Mouse (Mus musculus) neural tube, embryonic 14.5 days (tissue): Measurements from ENCODE around the gene Cdkl4. TPM values are rescaled to one million over a fixed set of nuclear protein-coding genes. Genes with fewer than 3 reads are reported as not detected.

Experiments
- ATAC-seq: fragments of 200-750 bp; cut with Nextera tagmentation; 2 replicates; pipeline ENCODE4 v1.8.0; 2017; ENCODE audit warnings: low read depth, mild to moderate bottlenecking, moderate TSS enrichment, moderate library complexity
- H3K27ac ChIP-seq: fragments of 300-500 bp; sonication (generic); 2 replicates; pipeline ENCODE4 v1.5.1; 2014; ENCODE audit warnings: low read depth, mild to moderate bottlenecking, control low read depth, low read length, moderate library complexity, mixed read lengths
- H3K27me3 ChIP-seq: fragments of 300-500 bp; sonication (generic); 2 replicates; pipeline ENCODE4 v1.6.1; 2014; ENCODE audit warnings: low read length; ENCODE audit not compliant: control insufficient read depth, insufficient read depth
- H3K36me3 ChIP-seq: fragments of 300-500 bp; sonication (generic); 2 replicates; pipeline ENCODE4 v1.6.1; 2014; ENCODE audit warnings: low read length, mixed read lengths; ENCODE audit not compliant: control insufficient read depth, insufficient read depth
- H3K4me1 ChIP-seq: fragments of 300-500 bp; sonication (generic); 2 replicates; pipeline ENCODE4 v1.6.1; 2014; ENCODE audit warnings: low read length; ENCODE audit not compliant: control insufficient read depth, insufficient read depth
- H3K4me2 ChIP-seq: fragments of 300-500 bp; sonication (generic); 2 replicates; pipeline ENCODE4 v1.6.1; 2014; ENCODE audit warnings: mild to moderate bottlenecking, low read depth, low read length, control low read depth
- H3K4me3 ChIP-seq: fragments of 300-500 bp; sonication (generic); 2 replicates; pipeline ENCODE4 v1.5.1; 2014; ENCODE audit warnings: low read depth, low read length, control low read depth, mixed read lengths
- H3K9ac ChIP-seq: fragments of 300-500 bp; sonication (generic); replicated peaks from 2 replicates; pipeline ENCODE4 v1.6.1; 2014; ENCODE audit warnings: low read depth, mild to moderate bottlenecking, control low read depth, low read length, mixed read lengths
- H3K9me3 ChIP-seq: fragments of 300-500 bp; sonication (generic); 2 replicates; pipeline ENCODE4 v1.6.1; 2016; ENCODE audit warnings: low read length; ENCODE audit not compliant: control insufficient read depth
- WGBS: fragments of 180-500 bp; shearing (Covaris S2); extraction: QIAGEN DNeasy Blood & Tissue Kit; methylation state at CpG from one replicate; pipeline ENCODE4 v1.1.7; 2014; 5-methylcytosine and 5-hydroxymethylcytosine counted together
- polyA plus RNA-seq: library from polyadenylated mRNA; unstranded; fragments of >200 nt; fragmentation: Nextera tagmentation; extraction: Ambion mirVana; gene quantifications from 2 replicates; pipeline ENCODE4 v1.2.1, GENCODE M21; 2014

Cdkl4 gene
- polyA plus RNA-seq, 1 experiment from 2014 or later: 7.4 TPM

DNA sequence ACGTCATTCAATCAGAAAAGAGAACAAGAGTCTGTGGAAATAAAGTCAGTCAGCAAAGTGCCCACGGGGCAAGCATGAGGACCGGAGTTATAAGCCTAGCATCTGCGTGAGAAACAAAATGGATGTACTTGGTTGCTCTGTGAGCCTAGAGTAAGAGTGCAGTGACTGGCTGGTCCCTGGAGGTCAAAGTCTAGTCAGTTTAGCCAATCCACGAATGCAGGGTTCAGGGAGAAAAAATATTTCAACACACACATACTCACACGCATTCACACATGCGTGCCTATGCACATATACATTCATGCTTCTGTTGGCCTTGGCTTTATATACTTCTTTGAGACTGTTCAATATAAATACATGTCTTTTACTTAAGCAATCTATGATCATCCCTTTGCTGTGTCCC, 62.1 kb downstream of the Cdkl4 start:
- H3K9ac ChIP-seq: no peak overlapping the region
- H3K4me3 ChIP-seq: no peak overlapping the region
- H3K4me1 ChIP-seq: no peaks in the 10 kb centered on the region
- no peaks in the 10 kb centered on the region for H3K27me3 ChIP-seq
- no peak for ATAC-seq
- no peak overlapping the region for H3K27ac ChIP-seq
- WGBS: 90% methylated on average over 7 of the region's 7 CpGs
- H3K36me3 ChIP-seq: no peaks in the 10 kb centered on the region
- H3K9me3 ChIP-seq: no peaks in the 10 kb centered on the region
- H3K4me2 ChIP-seq: no peak overlapping the region

GRCm38 (mm10) chr17:80513766-80514165, 63.8 kb downstream of the Cdkl4 start:
- Histone ChIP-seq H3K27me3 (no peaks in the 10 kb centered on the region), H3K27ac (no peak overlapping the region), H3K9ac (no peak overlapping the region), H3K4me3 (no peak overlapping the region), H3K4me1 (no peaks in the 10 kb centered on the region), H3K4me2 (no peak overlapping the region), H3K9me3 (no peaks in the 10 kb centered on the region), H3K36me3 (no peaks in the 10 kb centered on the region)
- no peak for ATAC-seq
- WGBS: 84% methylated on average over 8 of the region's 8 CpGs

DNA sequence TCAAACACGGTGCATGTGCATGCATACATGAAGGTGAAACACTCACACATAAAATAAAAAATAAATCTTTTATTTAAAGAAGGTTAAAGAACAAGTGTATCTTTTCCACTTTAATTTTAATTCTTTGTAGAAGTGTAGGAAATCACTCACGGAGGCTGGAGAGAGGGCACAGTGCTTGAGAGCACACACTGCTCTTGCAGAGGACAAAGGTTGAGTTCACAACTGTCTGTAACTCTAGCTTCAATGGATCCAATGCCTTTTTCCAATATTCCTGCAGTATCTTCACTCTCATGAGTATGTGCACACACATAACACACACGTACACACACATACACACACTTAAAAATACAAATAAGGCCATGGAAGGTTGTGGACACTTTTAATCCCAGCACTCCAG, 67.2 kb downstream of the Cdkl4 start:
- 83% methylated on average over 3 of the region's 3 CpGs for WGBS
- no peak for ATAC-seq

DNA sequence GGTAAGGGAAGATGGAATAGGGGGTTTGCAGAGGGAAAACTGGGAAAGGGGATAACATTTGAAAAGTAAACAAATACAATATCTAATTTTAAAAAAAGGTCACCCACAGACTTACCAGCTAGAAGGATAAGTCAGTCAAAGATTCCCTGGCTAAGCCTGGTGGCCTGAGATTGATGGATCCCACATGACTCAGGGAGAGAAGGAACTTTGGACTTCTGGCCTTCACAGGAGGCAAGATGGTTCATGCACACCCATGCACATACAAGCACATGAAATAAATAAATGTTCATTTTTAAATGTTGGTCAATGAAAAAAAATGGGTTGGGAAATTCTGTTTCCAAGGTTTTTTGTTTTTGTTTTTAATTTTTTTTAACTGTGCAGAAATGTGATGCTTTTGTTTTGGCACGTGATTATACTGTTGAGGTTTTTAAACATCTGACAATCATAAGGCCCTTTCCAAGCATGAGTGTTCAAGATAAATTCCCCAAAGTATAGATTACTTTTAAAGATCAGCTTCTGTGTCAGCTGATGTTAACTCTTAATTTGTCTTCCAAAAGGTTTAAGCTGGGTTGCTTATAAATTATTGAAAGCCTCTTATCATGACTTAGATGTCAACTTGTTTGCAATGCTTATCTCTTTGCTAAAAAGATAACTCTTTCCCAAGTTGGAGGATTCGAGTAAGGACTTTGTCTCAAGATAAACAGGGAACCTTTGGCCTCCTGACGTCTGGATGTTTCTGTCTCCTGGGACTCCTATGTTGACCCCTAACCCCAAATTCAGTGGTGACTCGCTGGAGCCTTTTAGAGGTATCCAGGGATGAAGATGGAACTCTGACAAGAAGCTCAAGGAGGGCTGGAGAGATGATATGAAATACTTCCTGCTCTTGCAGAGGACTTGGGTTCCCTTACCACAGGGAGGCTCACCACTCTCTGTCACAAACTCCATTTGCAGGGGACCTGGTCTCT, 67.8 kb downstream of the Cdkl4 start:
- H3K36me3 ChIP-seq: no peaks in the 10 kb centered on the region
- H3K27ac ChIP-seq: no peak overlapping the region
- 73% methylated on average over 4 of the region's 4 CpGs for WGBS
- H3K27me3 ChIP-seq: no peaks in the 10 kb centered on the region
- H3K4me2 ChIP-seq: no peak overlapping the region
- no peaks in the 10 kb centered on the region for H3K9me3 ChIP-seq
- no peaks in the 10 kb centered on the region for H3K4me1 ChIP-seq
- H3K4me3 ChIP-seq: no peak overlapping the region
- no peak for ATAC-seq
- no peak overlapping the region for H3K9ac ChIP-seq

More for the DNA sequence above, 67.2 kb downstream of the Cdkl4 start:
- Histone ChIP-seq H3K9me3 (no peaks in the 10 kb centered on the region), H3K36me3 (no peaks in the 10 kb centered on the region), H3K9ac (no peak overlapping the region), H3K4me1 (no peaks in the 10 kb centered on the region), H3K4me2 (no peak overlapping the region), H3K27me3 (no peaks in the 10 kb centered on the region), H3K4me3 (no peak overlapping the region), H3K27ac (no peak overlapping the region)

- no peaks in the 10 kb centered on the region for H3K9me3 ChIP-seq
- no peak overlapping the region for H3K4me3 ChIP-seq
- WGBS: 85% methylated on average over 6 of the region's 6 CpGs
- no peak overlapping the region for H3K27ac ChIP-seq
- no peaks in the 10 kb centered on the region for H3K4me1 ChIP-seq
- no peak overlapping the region for H3K9ac ChIP-seq
- no peaks in the 10 kb centered on the region for H3K27me3 ChIP-seq
- H3K4me2 ChIP-seq: no peak overlapping the region
- no peaks in the 10 kb centered on the region for H3K36me3 ChIP-seq
- ATAC-seq: no peak
Observed at GRCm38 (mm10) chr17:80505766-80506165, 71.8 kb downstream of the Cdkl4 start.

- H3K9me3 ChIP-seq: no peaks in the 10 kb centered on the region
- no peak overlapping the region for H3K9ac ChIP-seq
- no peaks in the 10 kb centered on the region for H3K27me3 ChIP-seq
- 92% methylated on average over 4 of the region's 4 CpGs for WGBS
- H3K4me3 ChIP-seq: no peak overlapping the region
- ATAC-seq: no peak
- H3K4me2 ChIP-seq: no peak overlapping the region
- H3K4me1 ChIP-seq: no peaks in the 10 kb centered on the region
- no peaks in the 10 kb centered on the region for H3K36me3 ChIP-seq
- H3K27ac ChIP-seq: no peak overlapping the region
Observed at GRCm38 (mm10) chr17:80505342-80505741, 72.3 kb downstream of the Cdkl4 start.

- WGBS: 92% methylated on average over 2 of the region's 2 CpGs
- Histone ChIP-seq H3K4me1 (no peaks in the 10 kb centered on the region), H3K9me3 (no peaks in the 10 kb centered on the region), H3K36me3 (no peaks in the 10 kb centered on the region), H3K27me3 (no peaks in the 10 kb centered on the region), H3K27ac (no peak overlapping the region), H3K4me3 (no peak overlapping the region), H3K4me2 (no peak overlapping the region), H3K9ac (no peak overlapping the region)
- ATAC-seq: no peak
Observed at GRCm38 (mm10) chr17:80501805-80502172, 75.8 kb downstream of the Cdkl4 start.

GRCm38 (mm10) chr17:80501037-80501804, 76.4 kb downstream of the Cdkl4 start:
- ATAC-seq: no peak
- 73% methylated on average over 5 of the region's 5 CpGs for WGBS

GRCm38 (mm10) chr17:80500025-80500424, 77.6 kb downstream of the Cdkl4 start:
- Histone ChIP-seq H3K4me2 (no peak overlapping the region), H3K36me3 (no peaks in the 10 kb centered on the region), H3K9me3 (no peaks in the 10 kb centered on the region), H3K27me3 (no peaks in the 10 kb centered on the region), H3K9ac (no peak overlapping the region), H3K4me1 (no peaks in the 10 kb centered on the region), H3K27ac (no peak overlapping the region), H3K4me3 (no peak overlapping the region)
- whole genome bisulfite sequencing: 78% methylated on average over 4 of the region's 4 CpGs
- no peak for ATAC-seq

More at GRCm38 (mm10) chr17:80501037-80501804, 76.4 kb downstream of the Cdkl4 start:
- Histone ChIP-seq H3K4me2 (no peak overlapping the region), H3K27ac (no peak overlapping the region), H3K27me3 (no peaks in the 10 kb centered on the region), H3K9ac (no peak overlapping the region), H3K9me3 (no peaks in the 10 kb centered on the region), H3K4me1 (no peaks in the 10 kb centered on the region), H3K36me3 (no peaks in the 10 kb centered on the region), H3K4me3 (no peak overlapping the region)
